10 mouse cellular contexts compared by ENCODE assay signal in genomic region chr6:52504676-52505460, GRCm38 (mm10).
DNase-seq lines count a peak whose midpoint lies in the region; ATAC-seq lines count a peak whose summit lies in the region.
"Had no signal": no experiment of that assay in that cellular context is flagged by ENCODE, and none has a peak within 500 bp of the region (broad histone marks: within the 10 kb centered on the region; RNA-seq: fewer than 3 reads in every experiment).

No protein-coding gene starts in this region.

- no peak for ATAC-seq in midbrain, embryonic 14.5 days (ENCODE audit: low FRiP score, low TSS enrichment)

- no peaks in the 10 kb centered on the region for H3K4me1 ChIP-seq in midbrain, embryonic 14.5 days (ENCODE audit: control insufficient read depth, insufficient read depth, low read length)
- H3K4me1 ChIP-seq: embryonic facial prominence, embryonic 12.5 days had no signal

- H3K4me2 ChIP-seq in midbrain, embryonic 14.5 days (ENCODE audit: low read length), result no peak overlapping the region
- H3K4me2 ChIP-seq: embryonic facial prominence, embryonic 12.5 days had no signal

- WGBS in midbrain, embryonic 14.5 days, result 88% methylated on average over 8 of the region's 8 CpGs

- no peak overlapping the region for H3K9ac ChIP-seq in midbrain, embryonic 14.5 days (replicated peaks; ENCODE audit: low read length)
- H3K9ac ChIP-seq: embryonic facial prominence, embryonic 12.5 days; liver, embryonic 14.5 days had no signal

- H3K27ac ChIP-seq in midbrain, embryonic 14.5 days (replicated peaks; ENCODE audit: low read depth, low read length), result no peak overlapping the region
- H3K27ac ChIP-seq: embryonic facial prominence, embryonic 12.5 days; liver, embryonic 14.5 days had no signal

- no peaks in the 10 kb centered on the region for H3K9me3 ChIP-seq in midbrain, embryonic 14.5 days (ENCODE audit: control insufficient read depth, low read length)
- H3K9me3 ChIP-seq: embryonic facial prominence, embryonic 12.5 days had no signal

- no peaks in the 10 kb centered on the region for H3K27me3 ChIP-seq in midbrain, embryonic 14.5 days (ENCODE audit: control insufficient read depth, insufficient read depth, low read length)
- H3K27me3 ChIP-seq: embryonic facial prominence, embryonic 12.5 days had no signal

- no peaks in the 10 kb centered on the region for H3K36me3 ChIP-seq in midbrain, embryonic 14.5 days (ENCODE audit: control insufficient read depth, insufficient read depth, low read length)
- H3K36me3 ChIP-seq: embryonic facial prominence, embryonic 12.5 days had no signal

- no peak overlapping the region for H3K4me3 ChIP-seq in midbrain, embryonic 14.5 days (replicated peaks; ENCODE audit: low read depth, low read length)
- H3K4me3 ChIP-seq: embryonic facial prominence, embryonic 12.5 days had no signal

- DNase-seq in adrenal gland, adult 2 months, result peak; percentile 45
- DNase-seq in adrenal gland, postnatal 4 days (ENCODE audit: low spot score in 2 of 2), result no peak
- peak; percentile 16 for DNase-seq in lung, postnatal 36 days
- DNase-seq in lung, postnatal 25 days (ENCODE audit: low spot score), result no peak
- DNase-seq in gastrocnemius, adult 18-20 months (ENCODE audit: low spot score), result peak; percentile 77
- DNase-seq in testis, postnatal 10 days (ENCODE audit: low spot score), result peak; percentile 57
- DNase-seq in midbrain, embryonic 14.5 days, result no peak
- no peak for DNase-seq in spleen, postnatal 14 days (ENCODE audit: low spot score in 2 of 2)

Comparison
In these comparisons a context has a peak if more than half of its experiments do, and no peak if none do; other contexts are left out.
1. DNase-seq: peak in adrenal gland, adult 2 months (single experiment), lung, postnatal 36 days (single experiment), gastrocnemius, adult 18-20 months (single experiment) and testis, postnatal 10 days (single experiment); none in adrenal gland, postnatal 4 days (0 of 2), lung, postnatal 25 days (single experiment), midbrain, embryonic 14.5 days (single experiment) and spleen, postnatal 14 days (0 of 2).